Mouse (Mus musculus) left cerebral cortex, adult 6 months (tissue): ENCODE data around the gene Jph2. TPM values are rescaled to one million over a fixed set of nuclear protein-coding genes. Genes with fewer than 3 reads are reported as not detected.

Experiments used
- long read RNA-seq, 2 experiments: library from polyadenylated mRNA; unstranded; transcript quantifications; one replicate each; pipeline ENCODE4 v2.0.0; 2019 to 2020
- polyA plus RNA-seq: library from polyadenylated mRNA; unstranded; fragments of <200 nt; fragmentation: Nextera tagmentation; gene quantifications from 2 replicates; pipeline ENCODE4 v1.2.3, GENCODE M21; 2021

Gene Jph2
- 0.18 and 0.23 TPM in 2 replicates for polyA plus RNA-seq
- long read RNA-seq, experiment 1, partial matches to known transcripts, result 10 of 10 reads
- long read RNA-seq, experiment 1, other reads (novel, unspliced or antisense), result 0 of 10 reads
- long read RNA-seq, experiment 2, result 0 reads

GRCm38 (mm10) chr2:163397905-163398304 lies at the start of gene Jph2:
Gene Jph2 (minus strand): TSS chr2:163397993.

GRCm38 (mm10) chr2:163438246-163438618 lies 40.4 kb upstream of the Jph2 start, which contains the start of gene Gdap1l1:
Gene Gdap1l1 (plus strand): TSS chr2:163438476.

GRCm38 (mm10) chr2:163424597-163424996 lies 26.8 kb upstream of the Jph2 start, which contains the start of gene Oser1:
Gene Oser1 (minus strand): TSS chr2:163424697.

Other genes with a start within 250 kb of the Jph2 start
- 21.4 and 40.2 TPM in 2 replicates for gene Tox2, start 194.9 kb downstream of the Jph2 start, polyA plus RNA-seq
- 29.6 and 38.1 TPM in 2 replicates for gene Oser1, start 26.7 kb upstream of the Jph2 start, polyA plus RNA-seq
- gene Gdap1l1, start 40.5 kb upstream of the Jph2 start, polyA plus RNA-seq, result 81.2 and 95.8 TPM in 2 replicates
- gene Fitm2, start 74.6 kb upstream of the Jph2 start, polyA plus RNA-seq, result 7.7 and 8.3 TPM in 2 replicates
- not detected in 2 replicates for gene R3hdml, start 94.3 kb upstream of the Jph2 start, polyA plus RNA-seq
- not detected in 2 replicates for gene Hnf4a, start 108.8 kb upstream of the Jph2 start, polyA plus RNA-seq
- gene Ttpal, start 204.3 kb upstream of the Jph2 start, polyA plus RNA-seq, result 32.5 and 36.4 TPM in 2 replicates
- gene Serinc3, start 247.1 kb upstream of the Jph2 start, polyA plus RNA-seq, result 31.1 and 48.0 TPM in 2 replicates